Mouse (Mus musculus): Measurements from ENCODE around the gene Cacna2d1.
A peak's percentile ranks its signal among the peaks of the same experiment; 100 is the strongest.

Cacna2d1 gene

GRCm38 (mm10) chr5:15934376-15935233 is at the start of gene Cacna2d1:
Gene Cacna2d1, plus strand, starts transcription at chr5:15934691.
- DNase-seq: peak; percentile 6

GRCm38 (mm10) chr5:15895098-15895497 is 39.4 kb upstream of the Cacna2d1 start:
- DNase-seq: no peak

- DNase-seq: no peak
These were observed 37.8 kb upstream of the Cacna2d1 start for GRCm38 (mm10) chr5:15896706-15897105.

GRCm38 (mm10) chr5:15906446-15906845 is 28.0 kb upstream of the Cacna2d1 start:
- DNase-seq: no peak

- no peak for DNase-seq
These were observed 19.6 kb upstream of the Cacna2d1 start for GRCm38 (mm10) chr5:15914931-15915330.

- no peak for DNase-seq
These were observed 6.0 kb upstream of the Cacna2d1 start for GRCm38 (mm10) chr5:15928506-15928905.

- no peak for DNase-seq
These were observed 1.5 kb upstream of the Cacna2d1 start for GRCm38 (mm10) chr5:15933017-15933416.

GRCm38 (mm10) chr5:15933581-15934375 is 713 bp upstream of the Cacna2d1 start:
- DNase-seq: no peak

- DNase-seq: no peak
These were observed 790 bp downstream of the Cacna2d1 start for GRCm38 (mm10) chr5:15935234-15935728.

GRCm38 (mm10) chr5:15935831-15936710 is 1.6 kb downstream of the Cacna2d1 start:
- DNase-seq: no peak

GRCm38 (mm10) chr5:15941191-15941725 is 6.8 kb downstream of the Cacna2d1 start:
- no peak for DNase-seq

- no peak for DNase-seq
These were observed 7.6 kb downstream of the Cacna2d1 start for GRCm38 (mm10) chr5:15942051-15942450.

- DNase-seq: no peak
These were observed 14.0 kb downstream of the Cacna2d1 start for GRCm38 (mm10) chr5:15948290-15949037.

GRCm38 (mm10) chr5:15959760-15960159 is 25.3 kb downstream of the Cacna2d1 start:
- no peak for DNase-seq

GRCm38 (mm10) chr5:15961866-15962265 is 27.4 kb downstream of the Cacna2d1 start:
- no peak for DNase-seq

- DNase-seq: no peak
These were observed 32.4 kb downstream of the Cacna2d1 start for GRCm38 (mm10) chr5:15966888-15967287.

- no peak for DNase-seq
These were observed 37.3 kb downstream of the Cacna2d1 start for GRCm38 (mm10) chr5:15971821-15972220.

GRCm38 (mm10) chr5:15972351-15972750 is 37.9 kb downstream of the Cacna2d1 start:
- no peak for DNase-seq

GRCm38 (mm10) chr5:15974652-15975051 is 40.2 kb downstream of the Cacna2d1 start:
- no peak for DNase-seq

GRCm38 (mm10) chr5:15979225-15979624 is 44.7 kb downstream of the Cacna2d1 start:
- no peak for DNase-seq

GRCm38 (mm10) chr5:15982573-15982972 is 48.1 kb downstream of the Cacna2d1 start:
- no peak for DNase-seq

- DNase-seq: no peak
These were observed 48.9 kb downstream of the Cacna2d1 start for GRCm38 (mm10) chr5:15983354-15983753.

All from kidney, adult 9 months (tissue).